Mouse (Mus musculus): ENCODE measurements around the gene Dnmt3c.

The Dnmt3c gene

DNA sequence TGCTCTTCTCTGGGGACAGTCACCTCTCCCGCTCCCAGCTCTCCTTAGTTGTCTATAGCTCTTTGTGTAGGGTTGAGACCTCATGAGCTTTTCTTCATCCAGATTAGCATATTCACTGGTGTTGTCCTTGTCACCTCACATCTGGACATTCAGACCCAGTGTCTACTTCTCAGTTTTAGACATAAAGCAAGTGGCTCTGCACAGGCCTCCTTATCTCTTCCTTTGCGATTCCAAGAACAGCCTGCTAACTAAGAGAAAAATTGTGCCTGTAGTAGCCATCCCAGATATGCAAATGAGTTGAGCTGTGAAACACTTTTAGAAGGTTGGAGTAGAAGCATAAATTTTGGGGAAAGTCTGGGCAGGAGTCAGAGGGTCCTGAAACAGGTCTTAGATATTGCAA is 28.0 kb downstream of the Dnmt3c start:
- DNase-seq: no peak

DNA sequence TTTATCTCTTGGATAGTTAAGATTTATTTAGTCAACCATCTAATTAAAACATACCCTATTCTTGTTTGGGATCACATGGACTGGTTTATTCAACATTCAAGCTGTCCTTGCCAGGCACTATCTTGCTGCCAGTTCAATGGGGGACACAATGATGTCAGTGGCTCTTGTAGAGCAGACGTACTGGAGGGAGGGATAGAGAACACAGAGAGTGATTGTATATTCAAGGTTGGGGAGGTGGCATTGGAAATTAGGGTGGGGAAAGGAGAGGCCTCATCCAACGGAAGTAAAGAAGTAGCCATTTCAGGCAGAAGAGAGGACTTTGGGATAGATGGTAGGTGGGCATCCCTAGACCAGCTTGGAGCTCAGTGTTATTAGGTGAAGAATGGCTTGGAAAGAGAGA is 28.4 kb downstream of the Dnmt3c start:
- no peak for DNase-seq

DNA sequence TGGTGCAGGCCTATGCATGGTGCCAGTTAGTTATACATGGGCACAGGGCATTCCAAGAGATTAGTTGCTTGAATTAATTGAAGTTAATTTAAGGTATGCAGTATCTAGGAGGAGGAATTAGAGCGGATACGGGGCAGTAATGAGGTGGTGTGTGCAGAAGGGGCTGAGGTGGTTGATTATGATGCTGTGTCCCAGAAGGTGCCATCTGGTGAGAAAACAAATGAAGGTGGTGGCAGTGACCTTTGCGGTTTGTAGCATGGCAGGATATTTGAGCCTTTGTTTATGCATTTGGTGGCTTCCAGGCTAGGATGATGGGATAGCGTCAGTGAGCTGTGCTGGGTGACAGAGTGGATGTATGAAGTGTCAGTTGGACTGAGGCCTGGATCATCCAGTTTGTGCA is 28.8 kb downstream of the Dnmt3c start:
- DNase-seq: no peak

DNA sequence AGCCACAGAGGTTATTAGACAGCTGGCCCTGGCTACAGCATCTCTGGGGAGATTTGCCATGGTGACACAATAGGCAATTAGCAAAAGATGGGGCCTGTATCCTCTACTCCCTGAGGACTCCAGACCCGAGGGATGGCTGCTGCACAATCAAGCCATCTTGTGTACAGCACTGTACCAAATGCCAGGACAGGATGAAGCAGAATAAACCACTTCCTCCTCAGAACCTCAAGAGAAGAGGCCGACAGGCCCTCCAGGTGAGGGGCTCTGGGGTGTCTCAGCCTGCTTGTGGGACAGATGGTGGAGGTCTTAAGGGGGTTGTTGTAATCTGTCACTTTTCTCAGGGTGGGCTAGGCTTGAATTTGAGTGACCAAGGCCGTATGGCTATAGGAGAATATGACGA is 37.6 kb downstream of the Dnmt3c start:
- no peak for DNase-seq

DNA sequence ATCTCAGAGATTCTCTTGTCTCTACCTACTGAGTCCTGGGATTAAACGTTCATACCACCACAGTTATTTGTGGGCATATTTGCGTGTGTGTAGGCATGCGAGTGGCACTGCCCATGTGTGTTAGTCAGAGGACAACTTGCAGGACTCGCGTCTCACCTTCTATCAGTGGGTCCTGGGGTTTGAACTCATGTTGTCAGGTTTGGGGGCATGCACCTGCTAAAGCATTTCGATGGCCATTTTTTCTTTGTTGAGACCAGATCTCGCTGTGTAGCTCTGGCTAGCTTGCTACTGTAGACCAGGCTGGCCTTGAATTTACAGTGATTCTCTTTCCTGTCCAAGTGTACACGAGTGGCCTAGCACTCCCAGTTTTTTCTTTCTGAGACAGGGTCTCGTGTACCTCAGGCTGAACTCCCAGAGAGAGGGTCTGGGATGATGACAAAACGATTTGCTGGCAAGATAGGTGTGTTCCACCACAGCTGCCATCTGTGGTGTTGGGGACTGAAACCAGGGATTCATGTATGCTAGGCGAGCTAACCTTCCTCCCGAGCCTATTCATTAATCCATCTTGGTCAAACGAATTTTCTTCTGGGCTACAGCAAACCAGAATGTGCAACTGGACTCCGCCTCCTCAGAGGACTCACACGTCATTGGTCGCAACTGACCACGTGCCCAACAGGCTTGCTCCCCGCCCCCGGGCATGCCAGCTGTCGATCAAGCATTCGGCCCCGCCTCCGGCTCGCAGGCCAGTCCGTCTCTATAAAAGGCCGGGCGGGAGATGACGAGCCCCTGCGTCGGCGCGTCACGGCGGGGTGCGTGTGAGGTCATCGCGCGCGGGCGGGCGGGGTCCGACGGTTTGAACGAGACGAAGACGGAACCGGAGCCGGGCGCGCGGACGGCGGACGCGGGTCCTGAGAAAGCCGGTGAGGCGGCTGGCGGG is 44.3 kb downstream of the Dnmt3c start, which contains the start of gene Mapre1:
Gene Mapre1, plus strand, starts transcription at position 775 of the 937 bp plus-strand sequence.
- DNase-seq: peak; percentile 99 to 100

DNA sequence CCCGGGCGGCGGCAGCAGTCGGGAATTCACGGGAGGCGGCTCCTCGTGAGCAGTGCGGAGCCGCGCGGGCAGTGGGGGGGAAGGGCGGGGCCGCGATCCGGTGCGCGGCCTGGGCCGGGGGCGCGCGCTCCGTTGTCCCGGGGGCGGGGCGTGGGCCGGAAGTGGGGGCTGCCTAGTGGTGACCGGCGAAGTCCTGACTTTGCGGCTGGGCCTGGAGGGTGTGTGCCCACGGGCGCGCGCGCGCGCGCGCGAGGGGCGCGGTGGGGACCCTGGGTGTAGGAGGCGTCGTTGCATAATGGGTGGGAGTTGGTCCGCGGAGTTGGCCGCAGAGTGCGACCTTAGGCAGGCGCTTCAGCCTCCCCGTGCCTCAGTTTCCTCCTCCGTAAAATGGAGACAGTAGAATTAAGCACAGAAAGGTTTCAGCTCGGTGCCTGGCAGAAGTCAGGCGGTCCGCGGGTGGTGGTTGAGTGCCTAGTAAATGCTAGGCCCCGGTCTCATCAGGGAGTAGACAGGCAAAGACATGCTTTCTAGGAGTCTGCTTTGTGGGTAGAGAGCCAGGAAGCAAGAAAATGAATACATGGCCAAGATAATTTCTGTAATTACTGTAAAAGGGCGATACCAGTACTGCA is 45.1 kb downstream of the Dnmt3c start:
- DNase-seq: peak in 1 of 2 experiments; percentile 42

DNA sequence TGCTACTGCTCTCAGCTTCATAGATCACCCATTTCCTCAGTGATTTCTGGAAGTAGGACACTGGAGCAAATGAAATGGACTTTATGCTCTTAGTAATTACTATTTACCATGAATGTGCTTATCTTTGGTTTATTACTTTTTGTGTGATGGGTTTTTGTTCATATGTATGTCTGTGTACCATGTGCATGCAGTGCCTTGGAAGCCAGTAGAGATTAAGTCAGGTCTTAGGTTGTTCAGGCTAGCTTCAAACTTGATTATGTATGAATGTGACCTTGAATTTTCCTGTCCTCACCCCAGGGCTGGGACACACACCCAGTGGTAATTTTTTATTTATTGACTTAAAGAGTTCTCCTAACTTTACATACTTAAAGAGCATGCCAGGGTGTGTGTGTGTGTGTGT is 51.5 kb downstream of the Dnmt3c start:
- DNase-seq: no peak

DNA sequence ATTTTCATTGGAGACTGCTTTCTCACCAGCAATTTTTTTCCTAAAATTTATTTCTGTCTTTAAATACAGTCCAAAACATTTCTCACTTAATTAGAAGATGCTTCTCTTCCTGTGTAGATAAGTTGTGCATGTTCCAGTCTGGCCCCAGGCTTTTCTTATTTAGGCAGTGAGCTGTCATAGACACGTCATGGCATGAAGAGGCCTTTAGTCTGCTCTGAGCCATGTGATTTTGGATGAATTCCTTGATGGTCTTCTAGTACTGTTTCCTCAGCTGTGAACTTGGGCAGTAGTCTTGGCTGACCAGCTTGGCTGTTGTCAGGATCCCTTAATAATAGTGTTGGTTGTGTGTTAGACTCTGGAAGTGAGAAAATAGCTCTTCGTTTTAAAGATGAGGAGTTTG is 53.9 kb downstream of the Dnmt3c start:
- no peak for DNase-seq

DNA sequence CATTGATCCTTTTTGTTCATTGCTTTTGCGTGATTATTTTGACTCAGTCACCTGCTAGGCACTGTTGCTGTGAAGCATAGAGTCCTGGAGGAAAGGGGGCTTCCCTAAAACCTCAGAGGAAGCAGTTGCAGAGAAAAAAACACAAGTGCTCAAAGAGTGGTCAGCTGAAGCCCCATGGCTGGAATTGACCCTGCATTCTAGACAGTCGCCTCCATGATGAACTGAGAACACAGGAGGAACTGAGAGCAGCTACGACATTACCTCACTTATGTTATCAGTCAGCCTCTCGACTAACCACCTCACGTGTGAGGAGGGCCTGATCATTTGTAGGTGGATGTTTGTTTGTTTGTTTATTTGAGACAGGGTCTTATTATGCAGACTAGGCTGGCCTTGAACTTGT is 65.7 kb downstream of the Dnmt3c start:
- no peak for DNase-seq

DNA sequence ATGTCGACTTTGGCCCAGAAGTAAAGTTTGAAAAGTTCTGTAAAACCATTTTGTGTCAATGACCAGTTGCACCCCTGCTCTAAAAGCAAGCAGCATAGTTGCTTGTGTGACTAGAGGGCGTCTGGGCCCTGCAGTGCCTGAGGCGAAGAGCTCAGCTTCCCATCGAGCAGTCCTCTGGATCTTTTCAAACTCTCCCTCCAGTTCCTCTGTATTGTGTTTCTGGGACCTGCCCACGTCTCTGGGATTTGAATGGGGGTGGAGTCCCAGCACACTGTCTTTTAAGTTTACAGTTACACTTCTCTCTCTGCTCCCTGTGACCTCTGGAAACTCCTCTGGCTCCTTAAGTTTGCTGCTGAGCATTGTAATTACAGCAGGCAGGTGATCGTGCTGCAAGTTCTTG is 71.0 kb downstream of the Dnmt3c start:
- DNase-seq: no peak

DNA sequence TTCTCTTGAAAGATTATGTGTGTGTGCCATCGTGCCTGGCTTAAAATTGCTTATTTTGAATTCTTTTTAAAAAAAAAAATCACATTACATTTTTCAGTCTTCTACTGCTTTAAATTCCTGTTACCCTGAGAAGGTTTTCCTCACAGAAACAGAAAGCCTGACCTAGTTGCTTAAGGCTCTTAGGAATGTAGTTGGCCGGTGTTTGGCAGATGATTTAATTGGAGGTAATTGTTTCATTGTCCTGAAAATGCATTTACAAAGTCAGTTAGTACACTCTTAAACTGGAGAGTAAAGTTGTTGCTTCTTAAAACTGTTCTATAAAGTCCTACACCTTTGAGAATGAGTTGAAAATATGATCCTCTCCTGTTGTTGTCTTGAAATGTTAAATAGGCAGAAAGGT is 72.4 kb downstream of the Dnmt3c start:
- DNase-seq: no peak

DNA sequence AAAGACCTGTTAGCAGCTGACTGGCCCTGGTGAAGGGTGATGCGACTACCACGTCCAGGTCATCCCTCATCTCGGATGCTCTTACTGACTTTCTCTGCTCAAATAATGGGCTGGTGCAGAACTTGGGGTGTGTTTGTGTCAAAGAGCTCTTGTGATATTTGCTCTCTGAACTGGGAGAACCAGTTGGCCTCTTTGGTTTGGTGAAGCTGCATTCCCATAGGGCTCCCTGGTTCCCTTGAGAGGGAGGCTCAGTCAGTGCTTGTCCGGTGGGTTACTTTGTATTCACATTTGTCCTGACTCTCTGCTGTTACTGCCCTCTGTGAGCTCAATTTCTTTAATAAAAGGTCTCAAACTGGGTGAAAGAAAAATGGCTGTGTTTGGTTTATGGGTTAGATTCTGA is 76.5 kb downstream of the Dnmt3c start:
- DNase-seq: no peak

DNA sequence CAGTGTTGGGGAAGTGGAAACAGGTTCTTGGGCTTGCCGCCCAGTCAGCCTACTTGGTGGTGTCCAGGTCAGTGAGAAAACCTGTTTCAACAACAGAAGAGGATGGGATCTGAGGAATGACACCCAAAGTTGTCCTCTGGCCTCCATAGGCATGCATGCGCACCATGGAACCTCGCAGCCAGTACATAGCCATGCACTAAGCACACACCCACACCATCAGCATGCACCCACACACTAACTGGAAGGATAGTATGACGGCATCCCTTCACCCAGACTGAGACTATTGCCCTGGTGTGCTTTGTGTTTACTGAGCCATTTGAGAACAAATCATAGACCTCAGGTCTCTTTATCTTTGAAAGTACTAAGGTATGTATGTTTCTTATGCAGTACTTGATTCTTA is 79.0 kb downstream of the Dnmt3c start:
- no peak for DNase-seq

DNA sequence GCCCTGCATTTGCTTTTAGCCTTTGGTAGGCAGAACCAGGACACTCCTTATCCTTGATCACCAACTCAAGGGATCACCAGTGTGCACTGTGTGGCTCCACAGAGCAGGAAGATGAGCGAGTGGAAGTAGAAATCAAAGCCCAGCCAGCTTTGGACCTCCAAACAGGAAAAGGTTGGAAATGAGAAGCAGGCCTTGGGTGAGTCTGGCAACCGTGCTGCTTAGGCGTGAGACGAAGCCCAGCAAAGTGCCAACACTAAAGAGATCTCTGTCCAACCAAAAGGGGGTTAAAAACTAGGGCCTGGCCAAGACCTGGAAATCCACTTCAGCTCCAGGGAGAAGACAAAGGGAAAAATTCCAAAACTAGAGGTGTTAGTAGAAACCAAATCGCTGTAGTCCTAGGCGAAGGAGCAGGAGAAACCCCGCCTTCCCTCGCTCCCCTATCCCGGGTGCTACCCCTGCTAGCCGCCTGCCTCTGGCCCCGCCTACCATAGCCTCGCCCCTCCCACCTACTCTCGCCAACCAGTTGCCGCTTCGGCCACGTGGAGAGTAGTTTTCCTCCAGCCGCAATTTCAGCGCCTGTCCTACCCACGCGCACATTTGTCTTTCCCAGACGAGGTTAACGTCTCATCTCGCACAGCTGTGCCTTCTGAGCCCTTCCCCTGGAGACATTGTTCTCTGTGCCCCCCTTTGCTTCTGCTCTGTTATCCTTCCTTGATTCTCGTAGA is 82.3 kb downstream of the Dnmt3c start:
- peak; percentile 82 to 85 for DNase-seq
